Mouse (Mus musculus) ES-Bruce4 (cell line): ENCODE results near the gene Tagap. TPM values are rescaled to one million over a fixed set of nuclear protein-coding genes. Genes with fewer than 3 reads are reported as not detected.

Experiments used
- H3K27ac ChIP-seq: 2 replicates; pipeline ENCODE4 v1.5.1; 2012; ENCODE audit warnings: low read length, inconsistent platforms; ENCODE audit not compliant: insufficient read depth
- H3K27me3 ChIP-seq: 2 replicates; pipeline ENCODE4 v1.6.1; 2012; ENCODE audit warnings: mild to moderate bottlenecking, low read length, inconsistent platforms; ENCODE audit not compliant: control insufficient read depth, poor library complexity, insufficient read depth, severe bottlenecking
- H3K36me3 ChIP-seq: 2 replicates; pipeline ENCODE4 v1.6.1; 2012; ENCODE audit warnings: inconsistent platforms, mild to moderate bottlenecking, low read length, moderate library complexity; ENCODE audit not compliant: control insufficient read depth, poor library complexity, insufficient read depth, severe bottlenecking
- H3K4me1 ChIP-seq: one replicate; pipeline ENCODE4 v1.8.1; 2011; ENCODE audit warnings: low read length; ENCODE audit not compliant: control insufficient read depth, insufficient read depth
- H3K4me3 ChIP-seq: 2 replicates; pipeline ENCODE4 v1.5.1; 2011; ENCODE audit warnings: low read depth, mild to moderate bottlenecking, low read length
- H3K9ac ChIP-seq: 2 replicates; pipeline ENCODE4 v1.6.1; 2012; ENCODE audit warnings: low read depth, mild to moderate bottlenecking, inconsistent platforms; ENCODE audit not compliant: poor library complexity, severe bottlenecking
- H3K9me3 ChIP-seq: replicated peaks from 2 replicates; pipeline ENCODE4 v1.6.1; 2012; ENCODE audit warnings: mild to moderate bottlenecking, low read length, inconsistent platforms; ENCODE audit not compliant: control insufficient read depth, poor library complexity, insufficient read depth, severe bottlenecking
- CTCF ChIP-seq: IDR thresholded peaks from one replicate; pipeline ENCODE4 v1.8.1; 2011; ENCODE audit warnings: low read depth, low read length
- EP300 ChIP-seq: IDR thresholded peaks from 2 replicates; pipeline ENCODE4 v1.6.1; 2011; ENCODE audit warnings: low read depth, low read length; ENCODE audit not compliant: insufficient read depth
- POLR2A ChIP-seq: IDR thresholded peaks from one replicate; pipeline ENCODE4 v1.8.1; 2011; ENCODE audit warnings: low read length; ENCODE audit not compliant: insufficient read depth
- polyA plus RNA-seq: library from polyadenylated mRNA; stranded (reverse); fragments of >200 nt; gene quantifications from 2 replicates; pipeline ENCODE4 v1.2.4, GENCODE M21; 2011; ENCODE audit warnings: low read depth; ENCODE audit not compliant: missing spikeins, insufficient read depth, insufficient read length

Gene Tagap
- polyA plus RNA-seq, 1 experiment, result not detected

DNA sequence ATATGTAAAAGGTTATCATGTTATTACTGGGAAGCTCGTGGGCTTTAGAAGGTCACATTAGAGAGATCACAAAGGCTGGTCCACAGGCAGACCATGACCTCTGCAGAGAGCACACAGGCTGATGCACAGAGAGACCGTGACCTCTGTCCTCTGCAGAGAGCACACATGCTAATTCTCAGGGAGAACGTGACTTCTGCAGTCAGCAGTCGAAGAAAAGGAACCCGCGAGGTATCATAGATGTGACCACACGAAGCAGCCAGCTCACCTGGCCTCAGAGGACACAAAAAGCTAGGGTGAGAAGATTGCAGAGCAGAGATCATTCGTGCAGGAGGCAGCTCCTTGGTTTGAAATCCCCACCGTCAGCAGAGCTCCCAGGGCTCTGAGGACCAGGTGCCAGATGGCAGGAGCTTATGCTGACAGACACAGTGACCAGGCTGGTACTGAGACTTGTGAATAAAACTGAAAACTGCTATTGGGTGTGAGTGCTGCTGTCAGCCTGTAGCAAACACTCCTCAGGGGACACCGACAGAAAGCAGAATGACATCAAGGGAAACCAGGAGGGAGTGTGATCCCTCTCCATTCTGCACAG lies 29.7 kb upstream of the Tagap start:
- H3K9me3 ChIP-seq, result no peaks in the 10 kb centered on the region
- no peak overlapping the region for H3K4me3 ChIP-seq
- no peak for TF ChIP-seq CTCF
- no peak for TF ChIP-seq POLR2A
- TF ChIP-seq EP300, result no peak
- H3K4me1 ChIP-seq, result no peaks in the 10 kb centered on the region
- no peak overlapping the region for H3K27ac ChIP-seq
- no peaks in the 10 kb centered on the region for H3K36me3 ChIP-seq
- H3K27me3 ChIP-seq, result no peaks in the 10 kb centered on the region
- H3K9ac ChIP-seq, result no peak overlapping the region

DNA sequence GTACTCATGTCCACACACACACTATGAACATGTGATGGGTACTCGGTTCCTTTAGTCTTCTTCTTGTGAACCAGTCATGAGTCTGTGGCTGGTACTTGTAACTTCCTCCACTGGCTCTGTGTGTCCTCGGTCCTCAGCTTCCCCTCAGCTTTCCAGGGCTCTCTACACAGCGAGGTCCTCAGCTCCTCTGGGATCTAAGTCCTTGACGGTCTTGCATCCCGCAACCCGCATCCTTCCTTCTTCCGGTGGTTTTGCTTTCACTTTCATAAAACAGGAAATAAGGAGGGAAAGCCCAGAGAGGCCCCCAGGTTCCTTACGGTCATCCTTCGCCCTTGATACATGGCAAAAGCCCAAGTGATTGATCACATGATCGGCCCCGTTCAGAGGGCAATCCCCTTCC lies 28.7 kb upstream of the Tagap start:
- Histone ChIP-seq H3K4me3 (no peak overlapping the region), H3K9ac (no peak overlapping the region), H3K27ac (no peak overlapping the region), H3K27me3 (no peaks in the 10 kb centered on the region), H3K9me3 (no peaks in the 10 kb centered on the region), H3K4me1 (no peaks in the 10 kb centered on the region), H3K36me3 (no peaks in the 10 kb centered on the region)
- no peak for TF ChIP-seq POLR2A
- no peak for TF ChIP-seq CTCF
- no peak for TF ChIP-seq EP300

DNA sequence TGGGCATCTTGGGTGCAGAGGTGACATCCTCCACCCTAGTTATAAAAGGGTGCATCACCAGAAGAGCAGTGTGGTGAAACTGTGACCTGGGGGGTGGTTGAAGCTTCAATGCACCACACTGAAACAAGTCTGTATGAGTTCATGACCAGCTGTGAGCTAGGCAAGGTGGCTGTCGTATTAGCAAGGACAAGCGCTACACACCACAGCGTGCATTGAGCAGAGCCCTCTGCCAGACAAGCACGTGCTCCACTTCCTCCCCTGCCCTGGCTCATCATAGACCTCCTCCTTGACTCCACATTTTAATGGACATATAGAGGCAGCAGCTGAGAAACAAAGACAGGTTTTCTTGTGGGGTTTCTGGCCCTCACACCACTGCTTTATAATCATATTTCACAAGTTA lies 28.0 kb upstream of the Tagap start:
- Histone ChIP-seq H3K4me1 (no peaks in the 10 kb centered on the region), H3K4me3 (no peak overlapping the region), H3K9me3 (no peaks in the 10 kb centered on the region), H3K36me3 (no peaks in the 10 kb centered on the region), H3K27ac (no peak overlapping the region), H3K9ac (no peak overlapping the region), H3K27me3 (no peaks in the 10 kb centered on the region)
- TF ChIP-seq CTCF, result no peak
- no peak for TF ChIP-seq EP300
- no peak for TF ChIP-seq POLR2A

DNA sequence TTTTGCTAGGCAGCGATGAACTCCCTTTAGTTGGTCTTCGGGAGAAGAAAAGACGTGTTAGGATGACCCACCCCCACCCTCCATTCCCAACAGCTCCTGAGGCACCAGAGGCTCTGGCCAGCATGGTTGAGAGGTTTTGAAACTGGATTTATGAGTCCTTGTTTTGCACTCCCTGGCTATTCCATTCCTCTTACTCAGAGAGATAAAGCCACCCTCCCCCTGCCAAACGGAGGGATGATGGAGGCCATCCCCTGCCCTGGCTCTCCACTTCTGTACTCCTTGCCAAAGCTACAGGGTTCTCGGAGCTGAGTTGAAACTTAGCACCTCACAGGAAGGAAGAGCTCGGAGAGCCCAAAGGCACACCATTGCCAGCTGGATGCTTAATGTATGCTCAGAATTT lies 26.6 kb upstream of the Tagap start:
- Histone ChIP-seq H3K9ac (no peak overlapping the region), H3K27ac (no peak overlapping the region), H3K27me3 (no peaks in the 10 kb centered on the region), H3K9me3 (no peaks in the 10 kb centered on the region), H3K36me3 (no peaks in the 10 kb centered on the region), H3K4me1 (no peaks in the 10 kb centered on the region), H3K4me3 (no peak overlapping the region)
- TF ChIP-seq EP300 (no peak), POLR2A (no peak), CTCF (no peak)

DNA sequence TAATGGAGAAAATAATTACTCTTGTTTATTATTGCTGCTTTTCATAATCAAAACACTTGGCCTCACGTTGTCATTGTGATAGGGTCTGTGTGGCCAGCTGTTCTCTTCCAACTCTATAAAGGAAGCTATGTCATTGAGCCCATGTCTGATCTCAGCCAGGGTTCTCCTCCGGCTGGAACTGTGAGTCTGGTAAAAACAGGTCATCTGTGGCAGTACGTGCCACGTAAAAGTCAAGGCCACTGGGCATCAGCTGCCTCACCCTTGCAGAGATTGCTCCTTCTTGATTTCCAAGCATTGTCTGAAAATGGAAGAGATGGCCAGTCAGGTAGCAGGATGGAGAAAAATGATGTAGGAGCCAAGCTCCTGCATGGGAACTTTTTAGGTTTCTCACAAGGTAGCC lies 25.8 kb upstream of the Tagap start:
- H3K4me1 ChIP-seq, result no peaks in the 10 kb centered on the region
- no peaks in the 10 kb centered on the region for H3K9me3 ChIP-seq
- no peak for TF ChIP-seq EP300
- no peak for TF ChIP-seq POLR2A
- TF ChIP-seq CTCF, result no peak
- no peaks in the 10 kb centered on the region for H3K36me3 ChIP-seq
- H3K9ac ChIP-seq, result no peak overlapping the region
- H3K27ac ChIP-seq, result no peak overlapping the region
- H3K27me3 ChIP-seq, result no peaks in the 10 kb centered on the region
- no peak overlapping the region for H3K4me3 ChIP-seq

DNA sequence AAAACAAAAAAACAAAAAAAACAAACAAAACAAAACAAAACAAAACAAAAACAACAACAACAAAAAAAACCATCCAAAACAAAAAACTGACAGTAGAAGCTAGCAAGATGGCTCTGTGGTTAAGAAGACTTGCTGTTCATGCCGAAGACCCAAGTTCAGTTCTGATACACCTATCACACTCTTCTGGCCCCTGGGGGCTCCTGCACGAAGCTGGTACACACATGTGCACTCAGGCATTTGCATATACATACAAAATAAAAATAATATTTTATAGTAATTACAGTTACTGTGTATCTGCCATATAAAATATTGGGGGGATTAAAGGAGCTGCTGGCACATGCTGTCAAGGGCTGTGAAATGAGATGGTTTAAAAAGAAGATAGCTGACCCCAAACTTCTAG lies 24.3 kb upstream of the Tagap start:
- Histone ChIP-seq H3K4me3 (no peak overlapping the region), H3K4me1 (no peaks in the 10 kb centered on the region), H3K27ac (no peak overlapping the region), H3K9me3 (no peaks in the 10 kb centered on the region), H3K27me3 (no peaks in the 10 kb centered on the region), H3K9ac (no peak overlapping the region), H3K36me3 (no peaks in the 10 kb centered on the region)
- TF ChIP-seq CTCF (no peak), POLR2A (no peak), EP300 (no peak)
